Mouse (Mus musculus) adrenal gland, postnatal 25 days (tissue): ENCODE data around the gene Apoc2. TPM values are rescaled to one million over a fixed set of nuclear protein-coding genes. Genes with fewer than 3 reads are reported as not detected.
A peak's percentile ranks its signal among the peaks of the same experiment; 100 is the strongest.
"Not testable (repeated sequence)": the region's sequence is repeated elsewhere in the genome, so short reads cannot be mapped to it uniquely, and the experiment has no call there.

Experiments used
- DNase-seq: peaks from one replicate; pipeline ENCODE4 v3.0.0; 2021; ENCODE audit warnings: mixed read lengths
- total RNA-seq: library from RNA; stranded (reverse); gene quantifications from 2 replicates; pipeline ENCODE4 v1.2.3, GENCODE M21; 2021

The Apoc2 gene
- total RNA-seq, 1 experiment from 2014 or later, result not detected

DNA sequence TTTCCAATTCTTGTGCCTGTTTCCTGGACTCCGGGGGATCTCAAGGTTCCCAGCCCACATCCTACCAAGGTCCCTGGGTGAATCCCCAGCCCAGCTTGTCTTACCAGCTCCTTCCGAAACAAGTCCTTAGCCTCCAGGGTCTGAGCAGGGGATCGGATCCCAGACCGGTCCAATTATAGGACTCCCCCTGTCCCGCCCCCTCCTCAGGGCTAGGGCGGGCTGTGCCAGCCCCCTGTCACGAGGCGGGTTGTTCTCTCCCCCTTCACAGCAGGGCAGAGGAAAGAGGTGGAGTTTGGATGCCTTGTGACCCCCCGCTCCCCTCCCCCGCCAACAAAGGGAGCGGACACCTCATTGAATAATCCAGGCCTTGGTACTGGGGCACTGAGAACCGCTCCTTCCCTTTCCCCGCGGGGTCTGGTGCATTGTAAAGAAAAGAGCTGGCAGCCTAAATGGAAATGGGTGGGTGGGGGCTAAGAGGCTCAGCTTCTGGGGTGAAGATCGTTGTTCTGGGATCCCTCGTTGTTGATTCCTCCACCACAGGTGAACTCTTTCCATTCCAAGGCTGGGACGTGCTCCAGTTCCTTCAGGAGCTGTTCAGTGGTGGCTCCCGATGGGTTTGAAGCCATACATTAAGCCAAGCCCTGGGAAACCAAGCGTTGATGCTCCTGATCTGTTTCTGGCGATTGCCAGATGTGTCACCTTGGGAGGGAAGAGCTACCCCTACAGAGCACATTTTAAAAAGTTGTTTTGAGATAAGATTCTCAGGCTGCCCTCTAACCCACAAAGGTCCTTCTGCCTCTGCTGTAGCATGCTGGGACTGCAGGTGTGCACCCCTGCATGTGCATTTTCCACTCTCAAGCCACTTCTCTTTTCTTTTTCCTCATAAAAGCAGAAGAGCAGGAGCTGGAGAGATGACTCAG is 21.4 kb upstream of the Apoc2 start, which contains the start of gene Apoe:
Gene Apoe (minus strand): TSS at position 282 of the 920 bp plus-strand sequence.
- peak; percentile 63 for DNase-seq

- DNase-seq, result no peak
Measured at GRCm38 (mm10) chr7:19697949-19698906, 20.5 kb upstream of the Apoc2 start.

DNA sequence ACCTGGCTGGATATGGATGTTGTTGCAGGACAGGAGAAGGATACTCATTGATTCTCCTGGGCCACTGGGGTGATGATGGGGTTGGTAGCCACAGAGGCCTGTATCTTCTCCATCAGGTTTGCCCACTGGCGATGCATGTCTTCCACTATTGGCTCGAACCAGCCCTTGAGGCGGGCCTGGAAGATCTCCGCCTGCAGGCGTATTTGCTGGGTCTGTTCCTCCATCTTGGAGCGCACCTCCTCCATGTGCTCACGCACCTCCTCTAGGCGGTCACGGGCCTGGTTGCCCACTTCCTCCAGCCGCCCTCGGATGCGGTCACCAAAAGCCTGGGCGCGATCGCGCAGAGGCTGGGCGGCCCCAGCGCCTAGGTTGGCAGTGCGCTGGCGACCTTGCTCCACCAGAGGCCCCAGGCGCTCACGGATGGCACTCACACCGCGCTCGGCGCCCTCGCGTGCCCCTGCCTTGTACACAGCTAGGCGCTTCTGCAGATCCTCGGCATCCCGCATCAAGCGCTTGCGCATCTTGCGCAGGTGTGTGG is 18.7 kb upstream of the Apoc2 start:
- no peak for DNase-seq

GRCm38 (mm10) chr7:19695881-19696280 is 18.1 kb upstream of the Apoc2 start:
- no peak for DNase-seq

- no peak for DNase-seq
Measured at GRCm38 (mm10) chr7:19695213-19695594, 17.5 kb upstream of the Apoc2 start.

GRCm38 (mm10) chr7:19694336-19695212 is 16.8 kb upstream of the Apoc2 start:
- no peak for DNase-seq

DNA sequence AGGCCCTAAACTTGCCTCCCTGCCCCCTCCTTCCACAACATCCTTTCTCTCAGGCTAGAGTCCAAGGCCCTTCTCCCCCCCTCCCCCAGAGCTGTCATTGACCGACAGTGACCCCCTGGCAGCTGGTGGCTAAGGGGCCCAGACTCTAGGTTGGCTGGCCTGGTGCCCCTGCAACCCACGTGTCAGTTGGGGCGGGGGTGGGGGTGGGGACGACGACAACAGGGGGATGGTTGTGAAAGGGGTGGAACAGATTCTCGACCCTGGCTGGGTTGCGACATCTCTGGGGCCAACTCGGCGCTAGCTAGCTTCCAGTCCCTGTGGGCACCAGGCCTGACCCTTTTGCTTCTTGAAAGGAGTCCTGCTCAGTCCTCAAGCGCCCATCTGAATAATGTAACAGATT is 15.7 kb upstream of the Apoc2 start:
- DNase-seq, result peak; percentile 69

DNA sequence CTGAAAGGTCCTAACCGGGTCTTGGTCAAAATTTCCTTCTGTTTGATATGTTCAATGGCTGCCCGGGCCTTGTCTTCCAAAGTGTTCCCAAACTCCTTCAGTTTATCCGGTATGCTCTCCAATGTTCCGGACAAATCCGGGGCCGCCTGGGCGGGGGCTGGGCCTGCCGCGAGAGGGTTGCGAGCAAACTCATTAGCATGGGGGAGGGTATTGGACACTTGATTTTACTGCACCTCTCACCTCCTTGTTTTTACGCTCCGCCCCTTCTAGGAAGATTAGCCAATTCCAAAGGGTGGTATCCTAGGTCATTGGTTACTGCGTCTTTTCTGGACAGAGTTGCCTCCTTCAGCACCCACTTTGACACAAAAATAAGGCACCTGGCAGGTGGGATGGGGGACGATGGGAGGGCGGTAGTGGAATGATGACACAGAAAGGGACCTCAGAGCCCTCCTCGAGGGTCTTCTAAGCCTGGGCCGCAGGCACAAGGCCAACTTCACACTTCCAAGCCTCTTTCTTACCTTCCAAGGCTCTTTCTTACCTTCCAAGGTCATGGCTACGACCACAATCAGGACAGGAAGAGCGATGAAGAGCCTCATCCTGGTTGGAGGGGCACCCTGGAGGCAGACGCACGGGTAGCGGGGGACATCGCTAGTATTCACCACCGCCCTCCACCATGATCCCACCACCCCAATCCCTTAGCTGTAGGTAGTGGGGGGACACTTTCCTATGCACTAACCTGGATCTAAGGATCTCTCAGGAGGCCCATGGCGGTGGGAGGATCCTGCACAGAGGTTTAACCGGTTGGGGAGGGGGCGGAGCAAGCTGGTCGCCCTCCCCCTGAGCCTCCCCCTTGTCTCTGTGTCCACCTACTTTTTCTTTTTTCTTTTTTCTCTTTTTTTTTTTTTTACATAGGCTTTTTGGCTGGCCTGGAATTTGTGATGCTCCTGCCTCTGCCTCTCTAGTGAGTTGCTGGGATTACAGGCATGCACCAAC is 14.4 kb upstream of the Apoc2 start, which contains the start of gene Apoc1:
Gene Apoc1 (minus strand): TSS at position 788 of the 993 bp plus-strand sequence.
- peak; percentile 39 for DNase-seq

- no peak for DNase-seq
Measured at GRCm38 (mm10) chr7:19691434-19691833, 13.7 kb upstream of the Apoc2 start.

GRCm38 (mm10) chr7:19690845-19691244 is 13.1 kb upstream of the Apoc2 start:
- DNase-seq, result no peak

DNA sequence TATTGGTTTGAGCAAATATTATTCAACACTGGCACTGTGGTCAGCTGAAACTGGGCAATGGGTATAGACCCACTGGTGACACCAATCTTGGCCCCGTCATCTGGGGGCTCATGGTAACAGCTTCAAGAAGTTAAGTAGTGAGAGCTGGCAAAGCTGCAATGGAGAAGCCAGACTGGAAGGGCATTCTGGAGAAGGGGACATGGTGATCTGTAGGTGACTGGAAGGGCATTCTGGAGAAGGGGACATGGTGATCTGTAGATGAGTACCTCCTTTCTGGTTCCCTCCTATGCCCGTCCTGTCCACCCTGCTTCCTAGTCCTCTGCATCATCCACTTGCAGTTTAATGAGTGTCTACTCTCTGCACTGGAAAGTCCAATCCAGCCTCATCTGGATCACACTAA is 10.9 kb upstream of the Apoc2 start:
- no peak for DNase-seq

DNA sequence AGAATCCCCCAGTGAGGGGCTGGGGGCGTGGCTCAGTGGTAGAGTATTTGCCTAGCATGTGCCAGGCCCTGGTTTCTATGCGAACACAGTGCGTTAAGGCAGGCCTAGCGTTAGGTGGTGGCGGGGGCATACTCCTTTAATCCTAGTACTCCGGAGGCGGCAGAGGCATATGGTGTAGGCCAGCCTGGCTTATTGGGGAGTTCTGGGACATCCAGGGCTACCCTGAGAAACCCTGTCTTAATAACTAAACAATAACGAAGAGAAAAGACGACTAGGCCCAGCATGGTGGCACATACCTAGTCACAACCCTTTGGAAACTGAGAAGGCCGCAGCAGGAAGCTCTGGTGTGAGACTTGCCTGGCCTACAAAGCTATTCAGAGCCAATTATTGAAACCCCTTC is 10.4 kb upstream of the Apoc2 start:
- DNase-seq, result no peak

- not testable (repeated sequence) for DNase-seq
Measured at GRCm38 (mm10) chr7:19686927-19687583, 9.3 kb upstream of the Apoc2 start.

GRCm38 (mm10) chr7:19686521-19686920 is 8.8 kb upstream of the Apoc2 start:
- DNase-seq, result no peak

DNA sequence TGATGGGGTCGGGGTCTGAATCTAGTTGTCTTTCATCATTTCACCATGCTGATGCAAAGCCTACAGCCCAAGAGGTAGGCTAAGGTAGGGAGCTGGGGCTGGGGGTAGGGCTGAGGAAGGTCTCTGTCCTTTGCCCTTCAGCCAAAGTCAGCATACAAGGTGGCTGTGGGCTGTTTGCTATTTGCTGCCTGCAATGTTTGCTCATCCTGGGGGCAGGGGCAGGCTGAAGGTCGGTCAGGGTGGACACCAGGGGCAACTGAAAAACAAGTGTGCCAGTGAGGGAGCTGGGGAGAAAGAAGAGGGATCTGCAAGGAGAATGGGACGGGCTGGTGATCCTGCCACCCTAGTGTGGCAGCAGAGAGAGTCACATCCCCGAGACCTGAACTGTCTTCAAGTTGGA is 7.6 kb upstream of the Apoc2 start:
- no peak for DNase-seq

GRCm38 (mm10) chr7:19683771-19684201 is 6.0 kb upstream of the Apoc2 start:
- no peak for DNase-seq

DNA sequence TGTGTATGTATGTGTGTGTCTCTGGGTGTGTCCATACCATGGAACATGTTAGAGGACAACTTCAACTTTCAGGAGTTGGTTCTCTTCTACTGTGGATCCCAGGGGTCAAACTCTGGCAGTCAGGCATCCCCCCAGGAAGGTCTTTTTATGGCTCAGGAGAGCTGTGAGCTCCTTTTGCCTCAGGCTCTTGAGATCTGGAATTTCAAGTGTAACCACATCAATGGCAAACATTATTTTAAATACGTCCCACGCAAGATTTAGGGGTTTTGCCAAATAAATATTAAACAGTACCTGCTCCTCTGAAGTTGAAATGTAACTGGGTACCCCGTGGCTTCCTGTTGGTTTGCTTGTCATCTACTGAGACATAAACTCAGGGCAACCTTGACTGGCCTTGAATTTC is 5.2 kb upstream of the Apoc2 start:
- DNase-seq, result no peak

GRCm38 (mm10) chr7:19681202-19681694 is 3.5 kb upstream of the Apoc2 start, which contains the start of the genes Gm44805 and Apoc4:
Gene Gm44805, minus strand, starts transcription at chr7:19681423.
Gene Apoc4, minus strand, starts transcription at chr7:19681479.
- DNase-seq, result peak; percentile 74

DNA sequence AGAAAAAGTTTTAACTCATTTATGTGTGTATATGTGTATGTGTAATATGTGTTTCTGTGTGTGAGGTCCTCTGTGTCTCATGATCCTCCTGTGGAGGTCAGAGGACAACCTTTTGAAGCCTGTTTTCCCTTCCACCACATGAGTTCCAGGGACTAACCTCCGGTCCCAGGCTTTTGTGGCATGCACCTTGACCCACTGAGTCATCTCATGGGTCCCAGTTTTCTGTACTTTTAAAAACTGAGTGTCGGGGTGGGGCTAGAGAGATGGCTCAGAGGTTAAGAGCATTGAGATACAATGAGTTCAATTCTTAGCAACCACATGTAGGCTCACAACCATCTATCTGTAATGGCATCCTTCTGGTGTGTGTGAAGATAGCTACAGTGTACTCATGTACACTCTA is 3.0 kb upstream of the Apoc2 start:
- DNase-seq, result no peak
